Mouse (Mus musculus) kidney, postnatal 0 days (tissue): Measurements from ENCODE around the gene Slf2. TPM values are rescaled to one million over a fixed set of nuclear protein-coding genes. Genes with fewer than 3 reads are reported as not detected.

ENCODE experiments used
- ATAC-seq: fragments of 200-750 bp; cut with Nextera tagmentation; replicated peaks from 2 replicates; pipeline ENCODE4 v1.8.0; 2017; ENCODE audit warnings: low read depth, moderate number of reproducible peaks, moderate TSS enrichment, moderate library complexity; ENCODE audit not compliant: low FRiP score
- DNase-seq: peaks from one replicate; pipeline ENCODE4 v3.0.0-alpha.2; 2016; ENCODE audit warnings: low spot score
- H3K27ac ChIP-seq: fragments of 300-500 bp; sonication (generic); 2 replicates; pipeline ENCODE4 v1.5.1; 2014; ENCODE audit warnings: mild to moderate bottlenecking
- H3K27me3 ChIP-seq: fragments of 300-500 bp; sonication (generic); 2 replicates; pipeline ENCODE4 v1.6.1; 2014; ENCODE audit warnings: low read length, mixed read lengths; ENCODE audit not compliant: insufficient read depth
- H3K36me3 ChIP-seq: fragments of 300-500 bp; sonication (generic); 2 replicates; pipeline ENCODE4 v1.6.1; 2014; ENCODE audit warnings: low read length, mixed read lengths; ENCODE audit not compliant: insufficient read depth
- H3K4me1 ChIP-seq: fragments of 300-500 bp; sonication (generic); replicated peaks from 2 replicates; pipeline ENCODE4 v1.6.1; 2014; ENCODE audit warnings: antibody characterized with exemption, low read length, mixed read lengths; ENCODE audit not compliant: insufficient read depth
- H3K4me2 ChIP-seq: fragments of 300-500 bp; sonication (generic); 2 replicates; pipeline ENCODE4 v1.6.1; 2014; ENCODE audit warnings: mild to moderate bottlenecking, low read length, moderate library complexity, mixed read lengths
- H3K4me3 ChIP-seq: fragments of 300-500 bp; sonication (generic); replicated peaks from 2 replicates; pipeline ENCODE4 v1.5.1; 2014; ENCODE audit warnings: low read depth, low read length
- H3K9ac ChIP-seq: fragments of 300-500 bp; sonication (generic); 2 replicates; pipeline ENCODE4 v1.6.1; 2014; ENCODE audit warnings: low read depth, low read length
- H3K9me3 ChIP-seq: fragments of 300-500 bp; sonication (generic); replicated peaks from 2 replicates; pipeline ENCODE4 v1.6.1; 2016; ENCODE audit warnings: low read length, inconsistent platforms, mixed read lengths
- CTCF ChIP-seq: IDR thresholded peaks from 2 replicates; pipeline ENCODE4 v1.5.1; 2016; ENCODE audit warnings: antibody characterized with exemption, low read depth, mild to moderate bottlenecking, moderate library complexity
- WGBS: fragments of 180-500 bp; shearing (Covaris S2); extraction: QIAGEN DNeasy Blood & Tissue Kit; methylation state at CpG from one replicate; pipeline ENCODE4 v1.1.7; 2014; 5-methylcytosine and 5-hydroxymethylcytosine counted together
- polyA plus RNA-seq: library from polyadenylated mRNA; unstranded; fragments of >200 nt; fragmentation: Nextera tagmentation; extraction: Ambion mirVana; gene quantifications from 2 replicates; pipeline ENCODE4 v1.2.1, GENCODE M21; 2015

The Slf2 gene
- polyA plus RNA-seq, 1 experiment from 2014 or later = 19.4 TPM

DNA sequence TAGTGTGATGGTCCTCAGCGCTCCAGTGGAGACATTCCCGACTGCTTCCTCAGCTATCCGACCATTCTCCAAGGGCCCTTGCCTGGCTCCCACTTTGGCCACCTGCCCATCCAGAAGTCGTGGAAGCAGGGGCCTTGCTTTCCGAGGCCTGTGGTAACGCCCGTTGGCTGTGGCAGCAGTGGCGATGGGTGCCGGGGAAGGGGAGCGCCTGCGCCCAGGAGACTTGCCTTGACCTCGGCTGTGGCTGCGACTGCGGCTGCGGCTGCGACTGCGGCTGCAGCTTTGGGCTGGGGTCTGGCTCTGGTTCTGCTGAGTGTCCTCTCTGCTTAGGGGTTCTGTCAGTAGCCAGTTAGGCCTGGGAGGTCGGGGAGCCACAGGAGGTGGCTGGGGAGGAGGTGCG is 97.8 kb downstream of the Slf2 start:
- H3K9ac ChIP-seq = no peak overlapping the region
- no peaks in the 10 kb centered on the region for H3K9me3 ChIP-seq
- WGBS = 64% methylated on average over 19 of the region's 19 CpGs
- ATAC-seq = no peak
- H3K4me3 ChIP-seq = no peak overlapping the region
- no peak overlapping the region for H3K4me2 ChIP-seq
- H3K36me3 ChIP-seq = peaks cover 34% of the 10 kb centered on the region
- no peak for DNase-seq
- peaks cover 4% of the 10 kb centered on the region; the same call in 1 of the 2 replicates for H3K4me1 ChIP-seq
- H3K27me3 ChIP-seq = no peaks in the 10 kb centered on the region
- H3K27ac ChIP-seq = no peak overlapping the region
- no peak for TF ChIP-seq CTCF

DNA sequence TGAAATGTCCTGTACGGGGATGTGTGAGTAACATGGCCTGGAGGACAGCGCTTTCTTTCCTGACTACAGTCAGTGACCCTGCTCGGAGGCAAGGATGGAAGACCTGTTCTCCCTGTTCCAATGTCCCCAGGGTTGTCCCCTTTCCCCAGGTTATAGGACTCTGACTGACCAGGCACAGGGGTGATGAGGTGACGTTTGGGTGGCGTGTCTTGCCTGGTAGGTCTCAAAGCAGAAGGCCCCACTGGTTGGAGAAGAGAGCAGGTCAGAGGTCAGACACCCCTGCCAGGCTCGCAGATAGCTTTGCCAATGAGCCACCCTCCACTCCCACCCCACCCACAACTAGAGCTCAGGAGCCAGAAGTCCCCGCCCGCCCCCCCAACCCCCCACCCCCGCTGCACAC is 98.6 kb downstream of the Slf2 start:
- Histone ChIP-seq H3K4me1 (peaks cover 4% of the 10 kb centered on the region; the same call in 1 of the 2 replicates), H3K4me3 (no peak overlapping the region), H3K27ac (no peak overlapping the region), H3K27me3 (no peaks in the 10 kb centered on the region), H3K9ac (no peak overlapping the region), H3K4me2 (no peak overlapping the region), H3K9me3 (no peaks in the 10 kb centered on the region), H3K36me3 (peaks cover 34% of the 10 kb centered on the region)
- ATAC-seq = no peak
- no peak for DNase-seq
- 62% methylated on average over 8 of the region's 9 CpGs for WGBS
- no peak for TF ChIP-seq CTCF

DNA sequence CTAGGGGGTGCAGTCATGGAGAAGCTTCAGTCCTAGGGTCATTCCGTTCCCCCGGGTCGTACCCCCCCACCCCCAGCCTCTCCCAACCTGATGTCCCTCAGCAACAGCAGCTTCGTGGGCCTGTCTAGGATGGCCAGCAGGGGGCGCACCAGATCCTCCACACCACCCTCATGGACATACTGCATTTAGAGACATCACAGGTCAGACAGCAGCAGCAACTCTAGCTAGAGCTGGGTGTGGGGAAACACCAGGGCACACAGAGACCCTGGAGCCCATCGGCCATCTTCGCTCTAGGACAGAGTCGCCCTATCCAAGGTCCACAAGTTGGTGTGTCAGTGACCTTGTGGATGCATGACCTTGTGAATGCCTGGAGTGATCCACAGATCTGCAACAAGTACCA is 99.2 kb downstream of the Slf2 start:
- Histone ChIP-seq H3K36me3 (peaks cover 34% of the 10 kb centered on the region), H3K4me2 (0 out of 2 replicates have a peak overlapping the region, but pooled peaks have one; percentile 45), H3K4me1 (peaks cover 4% of the 10 kb centered on the region; the same call in 1 of the 2 replicates), H3K27ac (no peak overlapping the region), H3K9ac (no peak overlapping the region), H3K27me3 (no peaks in the 10 kb centered on the region), H3K4me3 (no peak overlapping the region), H3K9me3 (no peaks in the 10 kb centered on the region)
- peak; percentile 86 for TF ChIP-seq CTCF
- 36% methylated on average over 8 of the region's 8 CpGs for WGBS
- peak; percentile 18 for ATAC-seq
- peak; percentile 71 for DNase-seq

DNA sequence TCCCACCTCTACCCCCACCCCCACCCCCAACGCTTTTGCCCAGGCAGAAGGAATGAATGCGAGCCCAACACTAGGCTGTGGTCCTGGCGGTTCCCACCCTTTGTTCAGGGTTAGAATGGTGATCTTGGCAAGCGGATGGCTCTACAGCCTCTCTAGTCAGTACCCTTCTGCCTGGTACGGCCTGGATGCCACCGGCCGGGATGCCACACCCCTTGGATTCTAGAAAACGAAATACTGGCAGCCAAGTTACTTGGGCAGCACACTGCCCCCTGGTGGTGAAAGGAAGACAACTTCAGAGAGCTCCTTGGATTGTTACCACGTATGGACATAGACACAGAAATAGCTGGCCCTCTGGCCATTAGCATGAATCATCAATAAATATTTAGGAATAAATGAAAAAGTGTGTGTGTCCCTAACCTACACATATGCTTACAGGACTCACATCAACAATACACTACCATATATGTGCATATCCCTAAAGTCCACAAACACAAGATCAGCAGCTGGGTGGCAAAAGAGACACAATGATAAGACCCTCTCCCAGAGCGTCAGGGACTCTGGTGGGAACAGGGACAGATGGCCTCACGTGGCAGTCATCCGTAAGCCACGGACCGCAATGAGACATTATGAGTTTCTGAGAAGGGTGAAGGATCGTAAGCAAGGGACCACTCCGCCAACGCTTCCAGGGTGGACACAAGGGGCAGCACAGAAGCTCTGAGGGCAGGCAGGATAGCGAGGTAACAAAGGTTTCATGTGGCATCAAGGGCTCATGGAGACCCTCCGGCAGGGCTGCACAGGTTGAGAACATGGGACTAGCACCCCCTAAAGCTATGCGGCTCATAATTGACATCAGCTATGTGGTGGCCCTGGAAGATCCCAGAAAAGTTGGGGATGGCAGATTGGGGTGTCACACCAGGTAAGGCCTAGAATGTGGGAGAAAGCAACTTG is 100.1 kb downstream of the Slf2 start:
- DNase-seq = peak; percentile 96

DNA sequence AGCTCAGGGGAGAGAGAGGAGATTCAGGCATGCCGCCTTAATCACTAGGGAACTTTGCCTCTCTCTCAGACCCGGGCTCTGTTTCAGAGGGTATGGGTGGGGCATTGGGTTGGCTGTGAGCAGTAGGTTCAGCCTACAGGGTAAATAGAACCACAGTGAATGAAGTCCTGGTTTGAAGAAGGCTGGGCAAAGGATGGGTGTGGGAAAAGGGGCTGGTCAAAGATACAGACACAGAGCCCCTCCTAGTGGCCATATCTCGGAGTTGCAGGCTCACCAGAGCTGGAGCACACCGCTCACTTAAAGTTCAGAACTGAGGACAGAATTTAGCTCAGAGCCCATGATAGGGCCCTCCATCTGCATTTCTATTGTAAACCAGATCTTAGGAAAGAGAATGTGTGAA is 100.8 kb downstream of the Slf2 start:
- Histone ChIP-seq H3K9me3 (no peaks in the 10 kb centered on the region), H3K9ac (no peak overlapping the region), H3K27ac (no peak overlapping the region), H3K27me3 (no peaks in the 10 kb centered on the region), H3K4me2 (no peak overlapping the region), H3K36me3 (peaks cover 21% of the 10 kb centered on the region), H3K4me1 (peaks cover 4% of the 10 kb centered on the region; the same call in 1 of the 2 replicates), H3K4me3 (no peak overlapping the region)
- peak; percentile 94 for DNase-seq
- no peak for ATAC-seq
- 20% methylated on average over 4 of the region's 4 CpGs for WGBS
- peak; percentile 96 for TF ChIP-seq CTCF

More for the DNA sequence above, 100.1 kb downstream of the Slf2 start:
- H3K36me3 ChIP-seq = peaks cover 26% of the 10 kb centered on the region
- ATAC-seq = peak; percentile 30; the same call in 1 of the 2 replicates
- H3K27me3 ChIP-seq = no peaks in the 10 kb centered on the region
- no peaks in the 10 kb centered on the region for H3K9me3 ChIP-seq
- H3K27ac ChIP-seq = no peak overlapping the region
- no peak overlapping the region for H3K9ac ChIP-seq
- H3K4me1 ChIP-seq = peaks cover 4% of the 10 kb centered on the region; the same call in 1 of the 2 replicates
- 39% methylated on average over 20 of the region's 20 CpGs for WGBS
- TF ChIP-seq CTCF = peak; percentile 90
- H3K4me2 ChIP-seq = peak overlapping the region; percentile 45
- H3K4me3 ChIP-seq = no peak overlapping the region

Other genes with a start within 250 kb of the Slf2 start
- gene Pax2, start 175.1 kb upstream of the Slf2 start, polyA plus RNA-seq = 27.4 and 29.6 TPM in 2 replicates
- 3.2 and 3.7 TPM in 2 replicates for gene Sema4g, start 58.0 kb downstream of the Slf2 start, polyA plus RNA-seq
- 15.7 and 19.4 TPM in 2 replicates for gene Twnk, start 74.5 kb downstream of the Slf2 start, polyA plus RNA-seq
- gene Mrpl43, start 75.3 kb downstream of the Slf2 start, polyA plus RNA-seq = 78.9 and 79.9 TPM in 2 replicates
- 58.6 and 69.5 TPM in 2 replicates for gene Lzts2, start 83.3 kb downstream of the Slf2 start, polyA plus RNA-seq
- 0.43 and 0.80 TPM in 2 replicates for gene Pdzd7, start 114.6 kb downstream of the Slf2 start, polyA plus RNA-seq
- 28.4 and 29.0 TPM in 2 replicates for gene Sfxn3, start 116.4 kb downstream of the Slf2 start, polyA plus RNA-seq
- 23.6 and 25.0 TPM in 2 replicates for gene Kazald1, start 144.1 kb downstream of the Slf2 start, polyA plus RNA-seq
- not detected in 2 replicates for gene Tlx1, start 219.5 kb downstream of the Slf2 start, polyA plus RNA-seq